Mouse (Mus musculus): ENCODE data around the gene Ptprt.

DNA sequence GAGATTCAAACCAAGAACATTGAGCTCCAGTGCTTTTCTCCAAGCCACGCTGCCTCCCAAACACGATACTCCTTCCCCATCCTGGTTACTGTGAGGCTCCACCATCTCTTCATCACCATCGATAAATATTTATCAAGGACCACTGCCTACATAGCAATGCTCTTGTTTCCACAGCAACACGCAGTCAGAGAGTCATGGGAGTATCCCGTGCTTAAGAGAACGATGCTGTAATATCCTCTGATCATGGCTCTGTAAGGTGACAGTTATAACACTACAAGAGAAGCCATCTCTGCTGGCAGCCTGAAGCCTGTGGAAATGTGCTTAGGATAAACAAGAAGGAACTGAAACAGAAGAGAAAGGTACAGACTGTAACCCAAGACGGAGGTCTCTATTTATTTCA, 3.4 kb downstream of the Ptprt start:
- no peak for TF ChIP-seq CTCF (IDR thresholded peaks at IDR 0.05; ENCODE audit: borderline replicate concordance, insufficient read depth, low read depth, low read length)
- no peak for TF ChIP-seq POLR2A (IDR thresholded peaks at IDR 0.05; ENCODE audit: borderline replicate concordance, insufficient read depth, low read length)

Measured in cerebellum, adult 2 months (tissue).